Mouse (Mus musculus) kidney, adult 8-10 months (tissue): ENCODE measurements at regions not wholly inside any gene's neighbourhood (a gene's known extent, or its start where the extent isn't known, plus 50 kb on each side); places are given as distances from the start of the nearest gene placed in this dataset.

Source experiments
- DNase-seq, 2 experiments: peaks; one replicate each; pipeline ENCODE4 v3.0.0; 2022

- DNase-seq = no peak
Observed at GRCm38 (mm10) chr1:72036600-72036999, 175.5 kb downstream of the Mreg start.

GRCm38 (mm10) chr1:72036141-72036540 lies 176.0 kb downstream of the Mreg start:
- DNase-seq = no peak

GRCm38 (mm10) chr1:72033941-72034340 lies 178.2 kb downstream of the Mreg start:
- no peak for DNase-seq

GRCm38 (mm10) chr1:72032214-72032613 lies 179.9 kb downstream of the Mreg start:
- peak in 1 of 2 experiments; percentile 3 for DNase-seq

GRCm38 (mm10) chr1:72030763-72031405 lies 181.2 kb downstream of the Mreg start:
- no peak for DNase-seq

- no peak for DNase-seq
Observed at GRCm38 (mm10) chr1:72029625-72030024, 182.5 kb downstream of the Mreg start.

- peak; percentile 29 to 46 for DNase-seq
Observed at GRCm38 (mm10) chr1:72026861-72027260, 185.2 kb downstream of the Mreg start.

GRCm38 (mm10) chr1:72022631-72023030 lies 189.5 kb downstream of the Mreg start:
- no peak for DNase-seq

- DNase-seq = no peak
Observed at GRCm38 (mm10) chr1:72018479-72019222, 193.5 kb downstream of the Mreg start.

GRCm38 (mm10) chr1:72017814-72018478 lies 194.2 kb downstream of the Mreg start:
- no peak for DNase-seq

GRCm38 (mm10) chr1:72015471-72015870 lies 196.6 kb downstream of the Mreg start:
- no peak for DNase-seq

GRCm38 (mm10) chr1:72014580-72014979 lies 197.5 kb downstream of the Mreg start:
- peak; percentile 22 to 35 for DNase-seq

- no peak for DNase-seq
Observed at GRCm38 (mm10) chr1:72013863-72014262, 198.2 kb downstream of the Mreg start.

- peak; percentile 47 to 71 for DNase-seq
Observed at GRCm38 (mm10) chr1:72012710-72013109, 199.4 kb downstream of the Mreg start.

GRCm38 (mm10) chr1:72009270-72009928 lies 202.7 kb downstream of the Mreg start:
- DNase-seq = peak in 1 of 2 experiments; percentile 17

- no peak for DNase-seq
Observed at GRCm38 (mm10) chr1:72006696-72007291, 205.3 kb downstream of the Mreg start.

GRCm38 (mm10) chr1:72005956-72006355 lies 206.2 kb downstream of the Mreg start:
- no peak for DNase-seq

GRCm38 (mm10) chr1:72005550-72005949 lies 206.6 kb downstream of the Mreg start:
- no peak for DNase-seq

- no peak for DNase-seq
Observed at GRCm38 (mm10) chr1:72003424-72004278, 208.5 kb downstream of the Mreg start.

GRCm38 (mm10) chr1:72002471-72003116 lies 209.5 kb downstream of the Mreg start:
- DNase-seq = no peak

GRCm38 (mm10) chr1:72000741-72001140 lies 211.4 kb downstream of the Mreg start:
- DNase-seq = no peak
